Comparison of ENCODE assay signal across 23 mouse cellular contexts in genomic region chr1:157023462-157023861, GRCm38 (mm10).
"Had no signal": no experiment of that assay in that cellular context is flagged by ENCODE, and none has a peak within 500 bp of the region (broad histone marks: within the 10 kb centered on the region; RNA-seq: fewer than 3 reads in every experiment).

No protein-coding gene starts in this region.

- H3K4me2 ChIP-seq: heart, embryonic 11.5 days; heart, embryonic 13.5 days; heart, embryonic 15.5 days; hindbrain, embryonic 13.5 days; hindbrain, embryonic 15.5 days; limb, embryonic 13.5 days; limb, embryonic 15.5 days had no signal

- DNase-seq: gastrocnemius, adult 2 months; gastrocnemius, postnatal 14 days; gastrocnemius, postnatal 36 days; heart, adult 2 months; heart, postnatal 14 days; heart, postnatal 36 days; kidney, adult 18-20 months; kidney, adult 8-10 months; kidney, postnatal 10 days; kidney, postnatal 25 days; kidney, postnatal 4 days; left cerebral cortex, postnatal 4 days had no signal

- H3K9ac ChIP-seq: heart, embryonic 13.5 days; heart, embryonic 15.5 days; hindbrain, embryonic 13.5 days; hindbrain, embryonic 15.5 days; limb, embryonic 13.5 days; limb, embryonic 15.5 days had no signal

- H3K36me3 ChIP-seq: heart, embryonic 13.5 days; heart, embryonic 15.5 days; hindbrain, embryonic 13.5 days; hindbrain, embryonic 15.5 days; limb, embryonic 13.5 days; limb, embryonic 15.5 days had no signal

- H3K27ac ChIP-seq: gastrocnemius, adult 2 months; heart, adult 2 months; heart, embryonic 13.5 days; heart, embryonic 15.5 days; hindbrain, embryonic 13.5 days; hindbrain, embryonic 15.5 days; hindbrain, postnatal 0 days; layer of hippocampus, adult 2 months; left cerebral cortex, adult 2 months; limb, embryonic 13.5 days; limb, embryonic 15.5 days had no signal

- H3K4me3 ChIP-seq: gastrocnemius, adult 2 months; heart, adult 2 months; heart, embryonic 13.5 days; heart, embryonic 15.5 days; hindbrain, embryonic 13.5 days; hindbrain, embryonic 15.5 days; layer of hippocampus, adult 2 months; left cerebral cortex, adult 2 months; limb, embryonic 13.5 days; limb, embryonic 15.5 days had no signal

- H3K27me3 ChIP-seq: heart, embryonic 13.5 days; heart, embryonic 15.5 days; hindbrain, embryonic 13.5 days; hindbrain, embryonic 15.5 days; limb, embryonic 13.5 days; limb, embryonic 15.5 days had no signal

- H3K4me1 ChIP-seq: hindbrain, embryonic 13.5 days; hindbrain, embryonic 15.5 days; limb, embryonic 13.5 days; limb, embryonic 15.5 days had no signal

- ATAC-seq: hindbrain, postnatal 0 days; intestine, postnatal 0 days had no signal

- H3K9me3 ChIP-seq: heart, embryonic 13.5 days; heart, embryonic 15.5 days; hindbrain, embryonic 13.5 days; hindbrain, embryonic 15.5 days; limb, embryonic 13.5 days; limb, embryonic 15.5 days had no signal
